Mouse (Mus musculus) heart, embryonic 11.5 days (tissue): ENCODE data around the gene Borcs7. TPM values are rescaled to one million over a fixed set of nuclear protein-coding genes. Genes with fewer than 3 reads are reported as not detected.
"Not testable (repeated sequence)": the region's sequence is repeated elsewhere in the genome, so short reads cannot be mapped to it uniquely, and the experiment has no call there.

Source experiments
- ATAC-seq: fragments of 200-750 bp; cut with Nextera tagmentation; replicated peaks from 2 replicates; pipeline ENCODE4 v1.8.0; 2017; ENCODE audit warnings: moderate library complexity; ENCODE audit not compliant: insufficient number of reproducible peaks, low FRiP score, low TSS enrichment
- H3K27ac ChIP-seq: fragments of 300-500 bp; sonication (generic); 2 replicates; pipeline ENCODE4 v1.5.1; 2014; ENCODE audit warnings: mild to moderate bottlenecking, low read depth, low read length
- H3K27me3 ChIP-seq: fragments of 300-500 bp; sonication (generic); 2 replicates; pipeline ENCODE4 v1.6.1; 2014; ENCODE audit warnings: mild to moderate bottlenecking, low read length, mixed read lengths; ENCODE audit not compliant: control insufficient read depth, insufficient read depth
- H3K36me3 ChIP-seq: fragments of 300-500 bp; sonication (generic); 2 replicates; pipeline ENCODE4 v1.6.1; 2014; ENCODE audit warnings: mild to moderate bottlenecking, low read length, moderate library complexity, mixed read lengths; ENCODE audit not compliant: control insufficient read depth, insufficient read depth
- H3K4me1 ChIP-seq: fragments of 300-500 bp; sonication (generic); 2 replicates; pipeline ENCODE4 v1.6.1; 2014; ENCODE audit warnings: low read length; ENCODE audit not compliant: control insufficient read depth, insufficient read depth
- H3K4me2 ChIP-seq: fragments of 300-500 bp; sonication (generic); 2 replicates; pipeline ENCODE4 v1.6.1; 2014; ENCODE audit warnings: mild to moderate bottlenecking, moderate library complexity
- H3K4me3 ChIP-seq: fragments of 300-500 bp; sonication (generic); 2 replicates; pipeline ENCODE4 v1.5.1; 2014; ENCODE audit warnings: low read depth, low read length
- H3K9ac ChIP-seq: fragments of 300-500 bp; sonication (generic); 2 replicates; pipeline ENCODE4 v1.6.1; 2014; ENCODE audit warnings: mild to moderate bottlenecking, low read depth, low read length, moderate library complexity
- H3K9me3 ChIP-seq: fragments of 300-500 bp; sonication (generic); replicated peaks from 2 replicates; pipeline ENCODE4 v1.6.1; 2016; ENCODE audit warnings: low read length; ENCODE audit not compliant: control insufficient read depth
- WGBS: fragments of 180-500 bp; shearing (Covaris S2); extraction: QIAGEN DNeasy Blood & Tissue Kit; methylation state at CpG from one replicate; pipeline ENCODE4 v1.1.7; 2014; ENCODE audit not compliant: insufficient replicate concordance; 5-methylcytosine and 5-hydroxymethylcytosine counted together
- polyA plus RNA-seq: library from polyadenylated mRNA; unstranded; fragments of >200 nt; fragmentation: Nextera tagmentation; extraction: Ambion mirVana; gene quantifications from 2 replicates; pipeline ENCODE4 v1.2.1, GENCODE M21; 2014

Gene Borcs7
- polyA plus RNA-seq, 1 experiment from 2014 or later, result 14.7 TPM

GRCm38 (mm10) chr19:46731351-46731750 is 41.6 kb downstream of the Borcs7 start:
- WGBS, result 88% methylated on average over 10 of the region's 10 CpGs
- H3K9ac ChIP-seq, result no peak overlapping the region

GRCm38 (mm10) chr19:46732673-46733072 is 43.0 kb downstream of the Borcs7 start:
- WGBS, result 84% methylated on average over 5 of the region's 5 CpGs
- H3K27me3 ChIP-seq, result not testable (repeated sequence)

More at GRCm38 (mm10) chr19:46731351-46731750, 41.6 kb downstream of the Borcs7 start:
- Histone ChIP-seq H3K9me3 (no peaks in the 10 kb centered on the region), H3K4me3 (no peak overlapping the region), H3K36me3 (no peaks in the 10 kb centered on the region), H3K4me1 (peaks cover 34% of the 10 kb centered on the region), H3K4me2 (no peak overlapping the region), H3K27ac (no peak overlapping the region), H3K27me3 (no peaks in the 10 kb centered on the region)
- ATAC-seq, result no peak

GRCm38 (mm10) chr19:46733626-46734025 is 43.9 kb downstream of the Borcs7 start:
- Histone ChIP-seq H3K4me3 (no peak overlapping the region), H3K9me3 (no peaks in the 10 kb centered on the region), H3K27ac (no peak overlapping the region), H3K9ac (no peak overlapping the region), H3K27me3 (no peaks in the 10 kb centered on the region), H3K36me3 (no peaks in the 10 kb centered on the region; the same call in none of the 2 replicates), H3K4me1 (peaks cover 24% of the 10 kb centered on the region), H3K4me2 (no peak overlapping the region)
- 76% methylated on average over 7 of the region's 7 CpGs for WGBS
- ATAC-seq, result no peak

More at GRCm38 (mm10) chr19:46732673-46733072, 43.0 kb downstream of the Borcs7 start:
- H3K4me3 ChIP-seq, H3K27ac ChIP-seq, H3K9me3 ChIP-seq, H3K9ac ChIP-seq, H3K36me3 ChIP-seq, H3K4me2 ChIP-seq, ATAC-seq: not testable (repeated sequence)
- H3K4me1 ChIP-seq, result peaks cover 32% of the 10 kb centered on the region

- Histone ChIP-seq H3K27me3 (no peaks in the 10 kb centered on the region), H3K4me2 (peak overlapping the region; percentile 19; the same call in 1 of the 2 replicates), H3K27ac (no peak overlapping the region), H3K36me3 (no peaks in the 10 kb centered on the region; the same call in none of the 2 replicates), H3K9ac (no peak overlapping the region), H3K4me3 (no peak overlapping the region), H3K9me3 (no peaks in the 10 kb centered on the region), H3K4me1 (peaks cover 24% of the 10 kb centered on the region)
- 6% methylated on average over 5 of the region's 5 CpGs for WGBS
- peak; percentile 44 for ATAC-seq
These were observed 45.5 kb downstream of the Borcs7 start for GRCm38 (mm10) chr19:46735241-46735640.

GRCm38 (mm10) chr19:46737106-46737505 is 47.4 kb downstream of the Borcs7 start:
- Histone ChIP-seq H3K9ac (no peak overlapping the region), H3K4me2 (no peak overlapping the region), H3K27me3 (no peaks in the 10 kb centered on the region), H3K36me3 (no peaks in the 10 kb centered on the region; the same call in none of the 2 replicates), H3K27ac (no peak overlapping the region), H3K4me3 (no peak overlapping the region), H3K9me3 (no peaks in the 10 kb centered on the region), H3K4me1 (peaks cover 24% of the 10 kb centered on the region)
- WGBS, result 55% methylated on average over 7 of the region's 7 CpGs
- ATAC-seq, result no peak

- H3K9ac ChIP-seq, result no peak overlapping the region
- H3K4me1 ChIP-seq, result peaks cover 5% of the 10 kb centered on the region
- no peak for ATAC-seq
- 48% methylated on average over 7 of the region's 7 CpGs for WGBS
- H3K4me2 ChIP-seq, result no peak overlapping the region
- no peaks in the 10 kb centered on the region for H3K9me3 ChIP-seq
- no peaks in the 10 kb centered on the region for H3K27me3 ChIP-seq
- H3K4me3 ChIP-seq, result no peak overlapping the region
- no peaks in the 10 kb centered on the region; the same call in none of the 2 replicates for H3K36me3 ChIP-seq
- H3K27ac ChIP-seq, result no peak overlapping the region
These were observed 50.8 kb downstream of the Borcs7 start for GRCm38 (mm10) chr19:46740341-46741008.

GRCm38 (mm10) chr19:46741574-46741973 is 51.9 kb downstream of the Borcs7 start:
- H3K27ac ChIP-seq, result no peak overlapping the region
- H3K4me3 ChIP-seq, result no peak overlapping the region
- no peaks in the 10 kb centered on the region for H3K9me3 ChIP-seq
- no peak overlapping the region for H3K4me2 ChIP-seq
- H3K36me3 ChIP-seq, result no peaks in the 10 kb centered on the region; the same call in none of the 2 replicates
- no peaks in the 10 kb centered on the region for H3K27me3 ChIP-seq
- ATAC-seq, result no peak
- WGBS, result 29% methylated on average over 6 of the region's 6 CpGs
- H3K9ac ChIP-seq, result no peak overlapping the region
- 0 out of 2 replicates have a peak, but pooled peaks cover 4% of the 10 kb centered on the region for H3K4me1 ChIP-seq

GRCm38 (mm10) chr19:46744681-46745080 is 55.0 kb downstream of the Borcs7 start:
- Histone ChIP-seq H3K4me3 (no peak overlapping the region), H3K9ac (no peak overlapping the region), H3K27ac (no peak overlapping the region), H3K27me3 (no peaks in the 10 kb centered on the region), H3K36me3 (no peaks in the 10 kb centered on the region), H3K4me2 (no peak overlapping the region), H3K9me3 (no peaks in the 10 kb centered on the region), H3K4me1 (no peaks in the 10 kb centered on the region)
- WGBS, result 75% methylated on average over 9 of the region's 9 CpGs
- ATAC-seq, result no peak

- H3K9me3 ChIP-seq, result no peaks in the 10 kb centered on the region
- no peaks in the 10 kb centered on the region for H3K4me1 ChIP-seq
- H3K36me3 ChIP-seq, result no peaks in the 10 kb centered on the region
- ATAC-seq, result no peak
- no peaks in the 10 kb centered on the region for H3K27me3 ChIP-seq
- no peak overlapping the region for H3K9ac ChIP-seq
- H3K4me2 ChIP-seq, result no peak overlapping the region
- no peak overlapping the region for H3K27ac ChIP-seq
- H3K4me3 ChIP-seq, result no peak overlapping the region
- WGBS, result 75% methylated on average over 3 of the region's 3 CpGs
These were observed 58.1 kb downstream of the Borcs7 start for GRCm38 (mm10) chr19:46747799-46748198.
